Mouse (Mus musculus): ENCODE measurements around the gene Usb1. TPM values are rescaled to one million over a fixed set of nuclear protein-coding genes. Genes with fewer than 3 reads are reported as not detected.

Usb1 gene
- polyA plus RNA-seq, 1 experiment from 2014 or later = 38.0 TPM

DNA sequence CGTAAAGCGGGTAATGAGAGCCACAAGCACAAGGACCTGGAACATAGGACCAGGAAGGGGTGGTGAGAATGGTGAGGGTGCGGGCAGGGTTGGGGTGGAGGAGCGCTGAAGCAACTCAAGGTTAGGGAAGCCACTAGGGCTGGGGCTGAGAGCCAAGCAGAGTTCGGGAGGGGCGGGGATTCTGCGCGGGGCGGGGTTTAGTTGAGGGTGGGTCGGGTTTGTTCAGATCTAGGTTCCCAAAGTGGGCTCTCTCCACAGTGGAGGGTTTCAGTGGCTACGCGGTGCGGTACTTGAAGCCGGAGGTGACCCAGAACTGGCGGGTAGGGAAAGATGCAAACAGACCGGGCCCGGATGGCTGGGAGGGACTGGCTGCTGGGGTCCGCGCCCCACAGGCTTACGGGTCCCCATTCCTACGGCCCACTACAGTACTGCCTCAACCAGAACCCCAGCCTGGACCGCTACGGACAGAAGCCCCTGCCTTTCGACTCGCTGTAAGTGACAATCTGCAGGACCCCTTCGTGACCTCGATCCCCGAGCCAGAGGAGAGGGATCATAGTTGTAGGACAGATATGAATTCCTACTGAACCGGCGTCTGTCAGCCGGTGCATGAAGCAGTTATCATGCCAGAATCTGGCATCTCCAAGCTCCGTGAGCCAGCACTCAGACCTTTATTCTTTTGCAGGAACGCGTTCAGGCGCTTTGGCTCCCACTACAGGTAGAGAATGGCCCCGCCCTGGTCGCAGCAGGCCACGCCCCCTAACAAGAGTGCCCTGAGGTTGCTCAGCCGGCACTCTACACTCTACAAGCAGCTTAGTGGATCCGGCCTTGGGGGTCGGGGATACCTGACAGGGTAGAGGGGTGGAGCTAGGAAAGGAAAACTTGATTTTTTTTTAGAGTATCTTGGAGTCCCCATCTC is 11.6 kb upstream of the Usb1 start:
- no peaks in the 10 kb centered on the region for H3K9me3 ChIP-seq (replicated peaks)
- H3K4me2 ChIP-seq (replicated peaks) = peak overlapping the region; percentile 65
- H3K4me3 ChIP-seq = peak overlapping the region; percentile 37
- H3K36me3 ChIP-seq = peaks cover 15% of the 10 kb centered on the region
- peaks cover 12% of the 10 kb centered on the region for H3K4me1 ChIP-seq
- H3K27me3 ChIP-seq = peaks cover 18% of the 10 kb centered on the region
- H3K27ac ChIP-seq = no peak overlapping the region
- 2% methylated on average over 41 of the region's 41 CpGs for WGBS
- peak; percentile 66 for ATAC-seq (ENCODE audit: low FRiP score)
- peak overlapping the region; percentile 49 for H3K9ac ChIP-seq

DNA sequence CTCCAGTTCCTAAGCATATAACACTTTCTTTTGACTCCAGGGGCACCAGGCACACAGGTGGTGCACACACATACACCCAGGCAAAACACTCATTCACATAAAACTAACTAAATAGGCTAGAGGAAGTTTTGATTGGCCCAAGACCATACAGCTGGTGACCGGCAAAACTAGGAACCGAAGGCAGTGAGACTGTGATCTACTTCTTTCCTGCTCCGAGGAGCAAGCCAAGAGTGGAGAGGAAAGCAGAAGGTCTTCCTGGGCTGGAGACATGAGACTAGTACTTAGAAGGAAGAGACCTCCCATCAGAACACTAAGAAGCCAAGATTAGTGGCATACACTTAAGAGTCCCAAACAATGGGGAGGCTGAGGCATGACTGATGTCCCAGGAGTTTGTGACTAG is 8.9 kb upstream of the Usb1 start:
- Histone ChIP-seq H3K4me1 (peaks cover 15% of the 10 kb centered on the region), H3K4me2 (replicated peaks) (no peak overlapping the region), H3K27me3 (peaks cover 18% of the 10 kb centered on the region), H3K36me3 (peaks cover 40% of the 10 kb centered on the region), H3K9me3 (replicated peaks) (no peaks in the 10 kb centered on the region), H3K27ac (no peak overlapping the region), H3K9ac (no peak overlapping the region), H3K4me3 (no peak overlapping the region)
- 86% methylated on average over 3 of the region's 3 CpGs for WGBS
- no peak for ATAC-seq (ENCODE audit: low FRiP score)

DNA sequence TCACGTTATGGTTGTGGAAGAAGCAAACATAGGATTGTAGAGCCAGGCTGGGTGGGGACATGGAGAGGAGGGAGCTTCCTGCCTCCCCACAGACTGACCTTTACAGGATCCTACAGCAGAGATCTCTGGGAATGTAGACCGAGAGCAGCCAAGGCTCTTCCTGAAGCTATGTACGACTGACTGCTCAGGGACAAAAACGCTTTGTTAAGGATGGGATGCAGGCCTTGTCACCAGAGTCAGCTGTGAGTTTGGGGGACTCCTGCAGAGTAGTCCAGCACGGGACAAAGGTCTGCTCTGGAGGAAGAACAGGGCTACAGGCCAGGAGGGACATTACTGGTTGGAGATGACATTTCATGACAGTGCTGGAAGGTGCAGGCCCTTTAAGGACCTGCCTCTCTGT is 7.4 kb upstream of the Usb1 start:
- Histone ChIP-seq H3K27ac (no peak overlapping the region), H3K4me3 (no peak overlapping the region), H3K4me1 (peaks cover 17% of the 10 kb centered on the region), H3K36me3 (peaks cover 55% of the 10 kb centered on the region), H3K27me3 (peaks cover 13% of the 10 kb centered on the region), H3K4me2 (replicated peaks) (no peak overlapping the region), H3K9ac (no peak overlapping the region), H3K9me3 (replicated peaks) (no peaks in the 10 kb centered on the region)
- WGBS = 38% methylated on average over 5 of the region's 5 CpGs
- ATAC-seq (ENCODE audit: low FRiP score) = no peak

DNA sequence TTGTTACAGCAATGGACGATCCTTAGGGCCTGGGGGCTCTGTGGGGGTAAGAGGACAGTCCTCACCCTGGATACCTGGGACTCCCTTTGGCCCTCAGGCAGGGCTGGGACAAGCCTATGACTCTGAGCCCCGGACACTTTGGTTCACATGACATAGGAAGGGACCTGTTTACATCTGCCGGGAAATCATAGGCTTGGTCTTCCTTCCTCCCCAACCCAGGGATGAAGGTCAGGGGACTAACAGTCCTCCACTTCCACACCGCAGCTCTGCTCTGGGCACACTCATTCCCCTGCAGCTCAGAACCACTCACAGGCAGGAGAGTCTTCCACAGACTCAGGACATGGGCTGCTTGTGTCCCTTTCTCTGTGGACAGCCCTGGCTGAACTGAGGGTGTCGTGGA is 5.3 kb upstream of the Usb1 start:
- no peaks in the 10 kb centered on the region for H3K27me3 ChIP-seq

DNA sequence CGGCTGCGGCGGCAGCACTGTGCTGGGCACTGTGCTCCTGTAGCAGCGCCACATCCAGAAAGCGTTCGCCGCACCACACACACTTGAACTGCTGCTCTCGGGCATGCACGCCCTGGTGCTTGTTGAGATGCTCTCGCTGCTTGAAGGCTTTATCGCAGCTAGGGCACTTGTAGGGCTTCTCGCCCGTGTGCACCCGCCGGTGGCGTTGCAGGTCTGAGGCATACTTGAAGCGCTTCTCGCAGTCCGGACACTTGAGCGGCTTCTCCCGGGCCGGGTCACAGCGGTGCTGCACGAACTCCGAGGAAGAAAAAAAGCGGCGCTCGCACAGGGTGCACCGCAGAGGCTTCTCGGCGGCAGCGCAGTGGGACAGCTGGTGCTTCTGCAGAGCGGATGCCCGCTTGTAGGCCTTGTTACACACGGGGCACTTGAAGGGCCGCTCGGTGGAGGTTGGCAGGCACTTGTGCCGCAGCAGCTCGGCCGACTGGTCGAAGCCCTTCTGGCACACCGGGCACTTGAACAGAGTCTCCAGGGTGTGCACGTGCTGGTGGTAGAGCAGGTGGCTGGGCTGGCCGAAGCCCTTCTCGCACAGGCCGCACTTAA is 4.1 kb upstream of the Usb1 start:
- H3K4me1 ChIP-seq = peaks cover 21% of the 10 kb centered on the region

More for the DNA sequence above, 5.3 kb upstream of the Usb1 start:
- no peak overlapping the region for H3K27ac ChIP-seq
- H3K9me3 ChIP-seq (replicated peaks) = no peaks in the 10 kb centered on the region
- 88% methylated on average over 5 of the region's 5 CpGs for WGBS
- no peak overlapping the region for H3K4me2 ChIP-seq (replicated peaks)
- no peak overlapping the region for H3K4me3 ChIP-seq
- no peak for ATAC-seq (ENCODE audit: low FRiP score)
- peaks cover 18% of the 10 kb centered on the region for H3K4me1 ChIP-seq
- peaks cover 55% of the 10 kb centered on the region for H3K36me3 ChIP-seq
- H3K9ac ChIP-seq = no peak overlapping the region

DNA sequence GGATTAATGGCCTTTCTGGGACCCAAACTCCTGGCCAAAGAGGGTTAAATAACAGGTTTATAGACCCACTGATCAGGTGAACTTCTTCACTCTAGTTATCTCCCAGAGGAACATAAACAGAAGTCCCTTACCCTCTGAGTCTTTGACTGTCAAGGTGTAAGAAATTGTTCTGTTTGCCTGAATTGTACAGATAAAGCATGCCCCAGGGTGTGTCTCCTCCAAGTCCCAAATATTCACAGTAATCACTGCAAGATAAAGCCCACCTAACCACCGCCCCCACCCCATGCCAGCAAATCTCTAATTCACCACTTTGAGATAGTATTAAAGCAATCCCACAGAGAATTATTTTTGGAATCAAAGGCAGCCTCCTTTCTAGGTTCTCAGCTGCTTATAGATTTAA is 1.7 kb upstream of the Usb1 start:
- 79% methylated on average over 1 of the region's 1 CpGs for WGBS
- H3K9me3 ChIP-seq (replicated peaks) = no peaks in the 10 kb centered on the region
- no peak overlapping the region for H3K27ac ChIP-seq
- H3K4me3 ChIP-seq = peak overlapping the region; percentile 93
- peaks cover 21% of the 10 kb centered on the region for H3K4me1 ChIP-seq
- no peak for ATAC-seq (ENCODE audit: low FRiP score)
- H3K4me2 ChIP-seq (replicated peaks) = peak overlapping the region; percentile 86
- H3K36me3 ChIP-seq = peaks cover 45% of the 10 kb centered on the region
- H3K9ac ChIP-seq = peak overlapping the region; percentile 94
- no peaks in the 10 kb centered on the region for H3K27me3 ChIP-seq

More for the DNA sequence above, 4.1 kb upstream of the Usb1 start:
- Histone ChIP-seq H3K27me3 (no peaks in the 10 kb centered on the region), H3K36me3 (peaks cover 55% of the 10 kb centered on the region), H3K9me3 (replicated peaks) (no peaks in the 10 kb centered on the region), H3K4me3 (no peak overlapping the region), H3K9ac (no peak overlapping the region), H3K4me2 (replicated peaks) (no peak overlapping the region), H3K27ac (no peak overlapping the region)
- 86% methylated on average over 46 of the region's 46 CpGs for WGBS
- ATAC-seq (ENCODE audit: low FRiP score) = no peak

DNA sequence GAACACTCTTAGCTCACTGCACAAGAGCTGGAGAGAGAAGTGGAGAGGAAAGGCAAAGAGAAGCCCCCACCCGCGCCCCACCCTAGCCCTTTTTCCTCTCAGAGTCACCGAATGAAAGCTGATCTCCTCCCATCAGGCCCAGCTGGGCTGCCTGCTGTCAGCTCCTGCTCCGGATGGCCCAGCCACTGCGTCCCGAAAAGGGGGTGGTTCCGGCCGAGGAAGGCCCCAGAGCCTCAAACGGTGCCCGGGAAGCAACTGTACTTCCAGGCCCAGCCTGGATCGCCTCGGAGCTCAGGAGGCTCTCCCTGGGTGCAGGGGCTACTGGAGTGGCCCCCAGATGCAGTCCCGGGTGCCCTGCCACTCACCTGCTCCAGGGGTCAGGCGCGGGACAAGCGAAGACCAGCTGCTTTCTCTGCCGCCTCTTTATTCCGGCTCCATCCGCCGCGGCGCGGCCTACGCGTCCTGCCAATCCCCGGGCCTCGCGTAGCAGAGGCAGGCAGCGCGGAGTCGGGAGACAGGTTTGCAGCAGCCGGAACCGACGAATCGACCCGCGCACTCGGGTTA is 846 bp upstream of the Usb1 start:
- H3K4me2 ChIP-seq (replicated peaks) = peak overlapping the region; percentile 86
- peak overlapping the region; percentile 94 for H3K9ac ChIP-seq
- 1% methylated on average over 38 of the region's 38 CpGs for WGBS
- H3K4me1 ChIP-seq = peaks cover 21% of the 10 kb centered on the region
- H3K27ac ChIP-seq = peak overlapping the region; percentile 98
- peaks cover 38% of the 10 kb centered on the region for H3K36me3 ChIP-seq
- H3K4me3 ChIP-seq = peak overlapping the region; percentile 93
- H3K9me3 ChIP-seq (replicated peaks) = no peaks in the 10 kb centered on the region
- peak; percentile 30 for ATAC-seq (ENCODE audit: low FRiP score)
- no peaks in the 10 kb centered on the region for H3K27me3 ChIP-seq

DNA sequence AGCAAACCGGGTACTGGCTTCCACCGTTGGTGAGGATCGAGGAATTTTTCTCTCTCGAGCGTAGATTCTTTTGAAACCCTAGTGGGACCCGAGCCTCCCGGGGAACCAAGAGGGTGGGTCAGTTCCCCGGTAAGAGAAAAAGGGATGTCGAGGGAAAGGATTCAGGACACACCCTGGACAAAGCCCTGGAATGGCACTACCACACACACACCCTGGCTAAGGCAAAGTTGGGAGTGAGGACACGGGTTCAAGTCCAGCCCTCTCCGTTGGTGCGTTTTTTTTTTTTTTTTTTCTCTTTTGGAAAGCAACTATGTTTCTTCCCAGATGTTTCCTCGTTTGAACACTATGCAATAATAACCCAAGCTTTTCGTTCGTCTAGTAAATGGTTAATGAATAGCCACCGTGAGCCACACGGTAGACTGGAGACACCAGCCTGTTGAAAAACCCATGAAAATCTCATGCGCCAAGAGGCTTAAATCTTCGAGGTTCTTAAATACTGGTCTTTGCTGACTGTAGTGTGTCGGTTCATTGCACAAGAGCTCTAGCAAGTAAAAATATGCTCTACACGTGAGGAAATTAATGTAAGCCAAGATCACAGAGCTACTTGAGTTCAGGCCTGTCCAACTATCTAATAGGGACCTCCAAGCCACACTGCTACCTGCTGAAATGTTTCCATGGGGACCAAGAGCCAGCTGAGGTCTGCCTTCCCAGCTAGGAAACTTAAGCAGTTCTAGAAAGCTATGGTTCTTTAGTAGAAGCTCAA is 534 bp downstream of the Usb1 start:
- Histone ChIP-seq H3K9ac (peak overlapping the region; percentile 94), H3K27ac (peak overlapping the region; percentile 98), H3K4me1 (peaks cover 18% of the 10 kb centered on the region), H3K27me3 (no peaks in the 10 kb centered on the region), H3K36me3 (peaks cover 27% of the 10 kb centered on the region), H3K9me3 (replicated peaks) (no peaks in the 10 kb centered on the region), H3K4me3 (peak overlapping the region; percentile 93), H3K4me2 (replicated peaks) (peak overlapping the region; percentile 86)
- WGBS = 30% methylated on average over 21 of the region's 21 CpGs
- ATAC-seq (ENCODE audit: low FRiP score) = peak; percentile 41

DNA sequence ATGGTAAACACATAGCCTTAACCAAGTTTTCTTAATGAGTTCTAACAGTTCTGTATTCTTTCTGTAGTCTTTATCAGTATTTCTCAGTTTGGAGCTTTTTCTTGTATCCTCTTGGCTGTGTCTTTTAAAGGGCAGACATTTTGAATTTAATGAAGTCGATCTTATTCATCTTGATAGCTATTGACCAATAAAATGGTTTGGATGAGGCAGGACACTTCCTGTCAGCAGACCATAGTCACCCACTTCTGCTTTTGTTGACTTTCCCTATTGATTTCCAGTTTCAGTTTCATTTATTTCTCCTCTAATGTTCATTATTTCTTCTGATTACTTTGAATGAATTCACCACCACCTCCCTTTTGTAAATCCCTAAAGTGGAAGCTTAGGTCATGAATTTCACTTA is 3.6 kb downstream of the Usb1 start:
- no peak overlapping the region for H3K27ac ChIP-seq
- 88% methylated on average over 1 of the region's 1 CpGs for WGBS
- ATAC-seq (ENCODE audit: low FRiP score) = no peak
- peaks cover 23% of the 10 kb centered on the region for H3K36me3 ChIP-seq
- no peak overlapping the region for H3K4me3 ChIP-seq
- H3K4me2 ChIP-seq (replicated peaks) = no peak overlapping the region
- peaks cover 5% of the 10 kb centered on the region for H3K4me1 ChIP-seq
- H3K9me3 ChIP-seq (replicated peaks) = no peaks in the 10 kb centered on the region
- H3K27me3 ChIP-seq = no peaks in the 10 kb centered on the region
- no peak overlapping the region for H3K9ac ChIP-seq

DNA sequence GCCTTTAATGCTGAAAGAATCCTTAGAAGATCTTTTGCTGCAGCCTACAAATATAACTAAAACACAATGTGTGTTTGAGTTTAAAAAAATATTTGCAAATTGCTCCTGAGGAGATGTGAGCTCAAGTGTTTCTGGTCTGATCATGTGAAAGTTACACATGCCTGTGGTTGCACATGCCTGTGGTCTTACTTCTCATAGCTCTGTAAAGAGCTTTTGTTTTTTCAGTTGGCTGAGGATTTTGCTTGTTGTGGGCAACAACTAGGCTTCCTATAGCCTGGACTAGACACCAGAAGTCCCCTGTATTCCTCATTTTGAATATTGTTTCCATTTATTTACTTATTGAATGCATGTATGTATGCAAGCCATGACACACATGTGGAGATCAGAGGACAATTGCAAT is 4.3 kb downstream of the Usb1 start:
- Histone ChIP-seq H3K9ac (no peak overlapping the region), H3K27me3 (no peaks in the 10 kb centered on the region), H3K4me1 (0 out of 2 replicates have a peak, but pooled peaks cover 3% of the 10 kb centered on the region), H3K4me2 (replicated peaks) (no peak overlapping the region), H3K27ac (no peak overlapping the region), H3K9me3 (replicated peaks) (no peaks in the 10 kb centered on the region), H3K4me3 (no peak overlapping the region), H3K36me3 (peaks cover 27% of the 10 kb centered on the region)
- ATAC-seq (ENCODE audit: low FRiP score) = no peak

DNA sequence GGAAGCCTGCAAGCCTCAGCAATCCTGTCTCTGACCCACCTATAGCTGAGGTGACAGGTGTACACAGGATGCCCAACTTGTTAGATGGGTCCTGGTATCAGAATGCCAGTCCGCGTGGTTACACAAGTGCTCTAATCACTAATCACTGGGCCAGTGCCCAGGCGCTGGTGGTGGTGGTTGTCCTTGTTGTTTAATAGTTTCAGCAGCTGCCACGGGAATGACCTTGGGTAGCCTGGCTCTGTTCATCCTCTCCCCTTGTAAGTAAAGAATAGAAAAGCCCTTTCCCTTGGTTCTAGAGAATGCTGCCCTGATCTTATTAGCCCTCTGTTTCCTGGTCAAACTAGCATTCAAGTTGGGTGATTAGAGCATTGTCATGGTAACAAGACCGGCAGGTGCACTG is 9.6 kb downstream of the Usb1 start:
- Histone ChIP-seq H3K27ac (no peak overlapping the region), H3K4me3 (no peak overlapping the region), H3K27me3 (no peaks in the 10 kb centered on the region), H3K4me1 (no peaks in the 10 kb centered on the region), H3K9ac (no peak overlapping the region), H3K36me3 (peaks cover 46% of the 10 kb centered on the region), H3K4me2 (replicated peaks) (no peak overlapping the region), H3K9me3 (replicated peaks) (no peaks in the 10 kb centered on the region)
- no peak for ATAC-seq (ENCODE audit: low FRiP score)
- 75% methylated on average over 5 of the region's 5 CpGs for WGBS

DNA sequence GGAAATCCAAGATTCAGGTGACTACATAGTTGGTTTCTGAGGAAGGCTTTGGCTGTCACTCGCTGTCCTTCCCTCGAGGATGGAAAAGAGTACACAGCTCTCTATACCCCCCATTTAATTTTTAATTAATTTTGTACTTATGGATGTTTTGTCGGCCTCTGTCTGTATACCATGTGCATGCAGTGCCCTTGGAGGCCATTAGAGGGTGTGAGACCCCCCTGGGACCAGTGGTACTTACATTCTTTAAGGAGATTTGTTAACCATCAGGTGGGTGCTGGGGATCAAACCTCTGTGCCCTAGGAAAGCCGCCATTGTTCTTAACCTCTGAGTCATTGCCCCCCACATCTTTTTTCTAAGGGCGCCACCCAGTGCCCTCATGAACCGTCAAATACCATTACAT is 12.6 kb downstream of the Usb1 start:
- ATAC-seq (ENCODE audit: low FRiP score) = no peak

More for the DNA sequence above, 12.6 kb downstream of the Usb1 start:
- Histone ChIP-seq H3K27me3 (peaks cover 5% of the 10 kb centered on the region; the same call in 1 of the 2 replicates), H3K9ac (no peak overlapping the region), H3K36me3 (peaks cover 34% of the 10 kb centered on the region), H3K9me3 (replicated peaks) (no peaks in the 10 kb centered on the region), H3K27ac (no peak overlapping the region), H3K4me2 (replicated peaks) (no peak overlapping the region), H3K4me3 (no peak overlapping the region), H3K4me1 (peaks cover 11% of the 10 kb centered on the region)
- WGBS = 77% methylated on average over 6 of the region's 6 CpGs

All from hindbrain, embryonic 12.5 days (tissue).